9 mouse cellular contexts compared by ENCODE assay signal in genomic region chr17:56883612-56884011, GRCm38 (mm10). TPM values are rescaled to one million over a fixed set of nuclear protein-coding genes. Genes with fewer than 3 reads are reported as not detected.
A peak's percentile ranks its signal among the peaks of the same experiment; 100 is the strongest.
DNase-seq lines count a peak whose midpoint lies in the region; ATAC-seq lines count a peak whose summit lies in the region.
"Had no signal": no experiment of that assay in that cellular context is flagged by ENCODE, and none has a peak within 500 bp of the region (broad histone marks: within the 10 kb centered on the region; RNA-seq: fewer than 3 reads in every experiment).

No protein-coding gene starts in this region.

- no peaks in the 10 kb centered on the region for H3K27me3 ChIP-seq in liver, embryonic 11.5 days (replicated peaks; ENCODE audit: control insufficient read depth, insufficient read depth, low read length)
- no peaks in the 10 kb centered on the region for H3K27me3 ChIP-seq in stomach, embryonic 16.5 days (ENCODE audit: control insufficient read depth, insufficient read depth, low read length)
- no peaks in the 10 kb centered on the region for H3K27me3 ChIP-seq in midbrain, embryonic 10.5 days (ENCODE audit: low read depth, poor library complexity, severe bottlenecking)

- DNase-seq in ovary, adult 18-20 months (ENCODE audit: low spot score) = peak; percentile 37
- no peak for DNase-seq in ovary, postnatal 10 days (ENCODE audit: low spot score)
- no peak for DNase-seq in liver, embryonic 11.5 days (ENCODE audit: low spot score)
- no peak for DNase-seq in left cerebral cortex, postnatal 25 days (ENCODE audit: low spot score in 2 of 2)
- DNase-seq in layer of hippocampus, adult 9-10 months (ENCODE audit: low spot score) = no peak
- DNase-seq in midbrain, embryonic 10.5 days (ENCODE audit: low spot score) = no peak

- H3K36me3 ChIP-seq in liver, embryonic 11.5 days (ENCODE audit: control insufficient read depth, insufficient read depth, low read length) = no peaks in the 10 kb centered on the region
- no peaks in the 10 kb centered on the region for H3K36me3 ChIP-seq in stomach, embryonic 16.5 days (ENCODE audit: control insufficient read depth, insufficient read depth, low read length)
- H3K36me3 ChIP-seq in midbrain, embryonic 10.5 days = peaks cover 9% of the 10 kb centered on the region

- 0 out of 2 replicates have a peak, but pooled peaks cover 2% of the 10 kb centered on the region for H3K9me3 ChIP-seq in liver, embryonic 11.5 days (ENCODE audit: control insufficient read depth, low read length)
- H3K9me3 ChIP-seq in stomach, embryonic 16.5 days (replicated peaks; ENCODE audit: control insufficient read depth, low read length) = no peaks in the 10 kb centered on the region
- peaks cover 11% of the 10 kb centered on the region; the same call in 1 of the 2 replicates for H3K9me3 ChIP-seq in midbrain, embryonic 10.5 days (replicated peaks)

- H3K4me3 ChIP-seq in liver, embryonic 11.5 days (ENCODE audit: low read depth, low read length) = no peak overlapping the region; the same call in 1 of the 2 replicates
- peak overlapping the region; percentile 23 for H3K4me3 ChIP-seq in stomach, embryonic 16.5 days (replicated peaks; ENCODE audit: low read length)
- H3K4me3 ChIP-seq in midbrain, embryonic 10.5 days = no peak overlapping the region

- H3K9ac ChIP-seq in liver, embryonic 11.5 days (ENCODE audit: low read depth, low read length) = no peak overlapping the region
- H3K9ac ChIP-seq in stomach, embryonic 16.5 days (ENCODE audit: low read length) = 0 out of 2 replicates have a peak overlapping the region, but pooled peaks have one; percentile 16

- 32% methylated on average over 17 of the region's 17 CpGs for WGBS in liver, embryonic 11.5 days
- WGBS in stomach, embryonic 16.5 days = 30% methylated on average over 17 of the region's 17 CpGs
- WGBS in midbrain, embryonic 10.5 days = 52% methylated on average over 17 of the region's 17 CpGs

- peak overlapping the region; percentile 41 for H3K4me2 ChIP-seq in liver, embryonic 11.5 days
- H3K4me2 ChIP-seq in stomach, embryonic 16.5 days (ENCODE audit: low read depth, low read length) = peak overlapping the region; percentile 25

- peak; percentile 87 for ATAC-seq in granulocyte monocyte progenitor cell, adult 5-6 weeks (replicated peaks; ENCODE audit: poor library complexity, severe bottlenecking)
- ATAC-seq in liver, embryonic 11.5 days (replicated peaks; ENCODE audit: low FRiP score) = 0 out of 2 replicates have a peak, but pooled peaks have one; percentile 32
- ATAC-seq in stomach, embryonic 16.5 days (ENCODE audit: insufficient read depth, low FRiP score) = peak; percentile 52; the same call in 1 of the 2 replicates

- intact Hi-C loops in left cerebral cortex, postnatal 25 days (cut with DNase I) = no loop called here

- no peaks in the 10 kb centered on the region; the same call in 1 of the 2 replicates for H3K4me1 ChIP-seq in liver, embryonic 11.5 days (replicated peaks; ENCODE audit: control insufficient read depth, insufficient read depth, low read length)
- H3K4me1 ChIP-seq in stomach, embryonic 16.5 days (ENCODE audit: control insufficient read depth, insufficient read depth, low read length) = peaks cover 4% of the 10 kb centered on the region; the same call in 1 of the 2 replicates
- no peaks in the 10 kb centered on the region for H3K4me1 ChIP-seq in midbrain, embryonic 10.5 days

- H3K27ac ChIP-seq in liver, embryonic 11.5 days (ENCODE audit: low read depth, low read length) = no peak overlapping the region
- no peak overlapping the region for H3K27ac ChIP-seq in stomach, embryonic 16.5 days (ENCODE audit: low read length)
- H3K27ac ChIP-seq in midbrain, embryonic 10.5 days (replicated peaks) = no peak overlapping the region

RNA-seq across cellular contexts. Expression of gene 1700061G19Rik, which starts 8.3 kb away (rescaled TPM):
- 0.47 TPM in 1 of 2 replicates, not detected in the other for total RNA-seq in granulocyte monocyte progenitor cell, adult 5-6 weeks (2014; fragmentation: Nextera tagmentation)
- 0.17 TPM in 1 of 2 replicates, not detected in the other for total RNA-seq in granulocyte monocyte progenitor cell, adult 5-6 weeks (2017)
- 0.26 TPM in 2 replicates for polyA plus RNA-seq in liver, embryonic 11.5 days (2014; fragmentation: Nextera tagmentation; extraction: Ambion mirVana)
- polyA plus RNA-seq in stomach, embryonic 16.5 days (2015; fragmentation: Nextera tagmentation; extraction: Ambion mirVana) = 0.45 and 0.60 TPM in 2 replicates
- not detected for total RNA-seq in left cerebral cortex, postnatal 25 days (2021)
- polyA plus RNA-seq in midbrain, embryonic 10.5 days (2016; fragmentation: Nextera tagmentation; extraction: Ambion mirVana) = 0.48 and 0.66 TPM in 2 replicates

RNA-seq across cellular contexts. Expression of gene Acsbg2, which starts 9.4 kb away (rescaled TPM):
- total RNA-seq in granulocyte monocyte progenitor cell, adult 5-6 weeks (2014; fragmentation: Nextera tagmentation) = not detected in 2 replicates
- total RNA-seq in granulocyte monocyte progenitor cell, adult 5-6 weeks (2017) = not detected in 2 replicates
- polyA plus RNA-seq in liver, embryonic 11.5 days (2014; fragmentation: Nextera tagmentation; extraction: Ambion mirVana) = not detected in 2 replicates
- not detected in 2 replicates for polyA plus RNA-seq in stomach, embryonic 16.5 days (2015; fragmentation: Nextera tagmentation; extraction: Ambion mirVana)
- total RNA-seq in left cerebral cortex, postnatal 25 days (2021) = not detected
- polyA plus RNA-seq in midbrain, embryonic 10.5 days (2016; fragmentation: Nextera tagmentation; extraction: Ambion mirVana) = not detected in 2 replicates
- polyA plus RNA-seq: embryonic facial prominence, embryonic 11.5 days had no signal

RNA-seq across cellular contexts. Expression of gene Mllt1, which starts 51.6 kb away (rescaled TPM):
- 20.6 and 26.9 TPM in 2 replicates for total RNA-seq in granulocyte monocyte progenitor cell, adult 5-6 weeks (2014; fragmentation: Nextera tagmentation)
- 16.6 and 17.0 TPM in 2 replicates for total RNA-seq in granulocyte monocyte progenitor cell, adult 5-6 weeks (2017)
- 19.2 and 21.3 TPM in 2 replicates for polyA plus RNA-seq in liver, embryonic 11.5 days (2014; fragmentation: Nextera tagmentation; extraction: Ambion mirVana)
- polyA plus RNA-seq in stomach, embryonic 16.5 days (2015; fragmentation: Nextera tagmentation; extraction: Ambion mirVana) = 22.4 and 25.5 TPM in 2 replicates
- 10 to 100 TPM; 69.5 to 71.8 TPM for total RNA-seq in left cerebral cortex, postnatal 25 days (2021)
- polyA plus RNA-seq in midbrain, embryonic 10.5 days (2016; fragmentation: Nextera tagmentation; extraction: Ambion mirVana) = 67.7 and 77.8 TPM in 2 replicates

RNA-seq across cellular contexts. Expression of gene Rfx2, which starts 52.8 kb away (rescaled TPM):
- total RNA-seq in granulocyte monocyte progenitor cell, adult 5-6 weeks (2014; fragmentation: Nextera tagmentation) = 4.4 and 6.4 TPM in 2 replicates
- total RNA-seq in granulocyte monocyte progenitor cell, adult 5-6 weeks (2017) = 1.6 and 2.8 TPM in 2 replicates
- 9.0 and 9.5 TPM in 2 replicates for polyA plus RNA-seq in liver, embryonic 11.5 days (2014; fragmentation: Nextera tagmentation; extraction: Ambion mirVana)
- polyA plus RNA-seq in stomach, embryonic 16.5 days (2015; fragmentation: Nextera tagmentation; extraction: Ambion mirVana) = 5.5 and 6.5 TPM in 2 replicates
- total RNA-seq in left cerebral cortex, postnatal 25 days (2021) = 1 to 10 TPM; 2.1 to 3.9 TPM
- polyA plus RNA-seq in midbrain, embryonic 10.5 days (2016; fragmentation: Nextera tagmentation; extraction: Ambion mirVana) = 9.8 TPM in 2 replicates

Comparison
In these comparisons a context has a peak if more than half of its experiments do, and no peak if none do; other contexts are left out.
1. ATAC-seq: peak in every context shown above with its lines; median percentile 87 in granulocyte monocyte progenitor cell, adult 5-6 weeks; 52 in stomach, embryonic 16.5 days; 32 in liver, embryonic 11.5 days.